Mouse (Mus musculus): ENCODE measurements around the gene Casc1. TPM values are rescaled to one million over a fixed set of nuclear protein-coding genes. Genes with fewer than 3 reads are reported as not detected.
A peak's percentile ranks its signal among the peaks of the same experiment; 100 is the strongest.

Casc1 gene
- polyA plus RNA-seq, 1 experiment from 2014 or later = 0.34 TPM

DNA sequence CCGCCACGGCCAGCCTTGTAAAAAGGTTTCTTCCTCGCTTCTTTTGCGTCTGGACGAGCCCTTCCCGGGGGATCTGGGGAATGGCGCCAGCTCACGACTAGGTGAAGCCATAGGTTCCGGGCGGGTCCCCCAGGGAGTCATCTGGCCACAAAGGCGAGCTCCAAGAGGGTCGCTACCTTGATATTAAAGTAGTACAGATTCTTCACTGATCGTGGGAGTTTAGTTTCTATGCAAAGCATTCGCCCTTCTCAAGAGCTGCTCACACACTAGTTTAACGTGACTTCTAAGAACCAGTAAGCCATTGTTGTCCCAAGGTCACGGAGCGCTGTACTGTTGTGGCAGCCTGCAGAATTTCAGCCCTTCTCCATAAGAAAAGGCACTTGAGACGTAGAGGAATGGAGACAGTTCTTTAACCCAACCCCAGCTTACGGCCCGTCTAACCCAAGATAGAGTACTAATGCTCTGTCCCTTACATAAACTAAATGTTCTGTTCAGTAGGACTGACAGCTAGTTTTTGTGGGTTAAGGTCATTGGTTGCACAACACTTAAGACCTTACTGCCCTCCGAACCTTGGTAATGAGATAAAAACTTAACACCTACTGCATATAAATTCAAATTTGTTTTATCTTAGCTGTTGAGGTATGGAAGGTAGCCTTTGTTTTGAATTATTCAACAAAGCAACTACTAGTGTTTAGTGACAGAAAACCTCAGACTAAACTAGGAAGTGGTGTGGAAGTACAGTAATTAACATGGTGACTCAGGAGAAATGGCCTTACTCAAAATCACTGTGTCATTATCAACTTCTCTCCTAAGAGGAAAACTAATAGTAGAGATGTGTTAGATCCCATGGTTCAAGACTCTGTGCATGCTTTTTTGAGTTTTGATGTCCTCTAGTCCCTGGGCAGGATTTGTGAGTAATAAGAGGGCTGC lies 836 bp upstream of the Casc1 start:
- ATAC-seq (replicated peaks; ENCODE audit: insufficient number of reproducible peaks, low FRiP score, low TSS enrichment) = peak; percentile 18
- Histone ChIP-seq H3K36me3 (ENCODE audit: control insufficient read depth, insufficient read depth, low read length) (no peaks in the 10 kb centered on the region), H3K27me3 (ENCODE audit: control insufficient read depth, insufficient read depth, low read length) (no peaks in the 10 kb centered on the region), H3K4me3 (ENCODE audit: low read depth, low read length) (peak overlapping the region; percentile 79), H3K9me3 (replicated peaks; ENCODE audit: control insufficient read depth, low read length) (no peaks in the 10 kb centered on the region), H3K4me2 (peak overlapping the region; percentile 78), H3K4me1 (ENCODE audit: control insufficient read depth, insufficient read depth, low read length) (peaks cover 8% of the 10 kb centered on the region; the same call in 1 of the 2 replicates), H3K9ac (ENCODE audit: low read depth, low read length) (peak overlapping the region; percentile 96), H3K27ac (ENCODE audit: low read depth, low read length) (peak overlapping the region; percentile 99)
- WGBS (ENCODE audit: insufficient replicate concordance) = 2% methylated on average over 21 of the region's 21 CpGs

DNA sequence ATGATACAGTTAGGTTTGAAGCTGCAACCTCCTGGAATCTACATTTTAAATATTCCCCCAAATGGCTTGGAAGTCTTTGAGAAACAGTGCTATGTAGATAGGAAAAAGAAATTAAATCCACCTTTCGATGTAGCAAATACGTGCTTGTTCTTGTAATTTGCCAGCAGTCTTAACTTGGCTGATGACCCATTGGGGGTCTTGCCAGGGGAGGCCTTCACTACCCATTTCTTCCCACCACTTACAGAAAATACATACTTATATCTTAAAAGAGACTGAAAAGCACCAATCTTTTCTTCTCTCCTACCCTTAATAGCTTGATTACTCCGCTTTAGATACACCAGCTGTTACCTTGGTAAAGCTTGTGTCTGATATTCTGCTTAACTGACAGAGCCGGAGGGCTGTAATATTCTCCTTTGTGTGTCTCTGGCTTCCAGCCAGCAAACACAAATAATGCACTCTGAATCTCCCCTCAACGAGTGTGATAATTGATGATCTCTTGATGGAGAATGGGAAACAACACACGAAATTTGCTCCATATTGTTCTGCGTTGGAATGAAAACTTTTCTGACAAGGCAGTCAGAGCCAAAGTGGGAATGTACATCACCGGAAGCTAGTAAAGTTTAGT lies 637 bp downstream of the Casc1 start:
- peak overlapping the region; percentile 29; the same call in 1 of the 2 replicates for H3K27ac ChIP-seq (ENCODE audit: low read depth, low read length)

DNA sequence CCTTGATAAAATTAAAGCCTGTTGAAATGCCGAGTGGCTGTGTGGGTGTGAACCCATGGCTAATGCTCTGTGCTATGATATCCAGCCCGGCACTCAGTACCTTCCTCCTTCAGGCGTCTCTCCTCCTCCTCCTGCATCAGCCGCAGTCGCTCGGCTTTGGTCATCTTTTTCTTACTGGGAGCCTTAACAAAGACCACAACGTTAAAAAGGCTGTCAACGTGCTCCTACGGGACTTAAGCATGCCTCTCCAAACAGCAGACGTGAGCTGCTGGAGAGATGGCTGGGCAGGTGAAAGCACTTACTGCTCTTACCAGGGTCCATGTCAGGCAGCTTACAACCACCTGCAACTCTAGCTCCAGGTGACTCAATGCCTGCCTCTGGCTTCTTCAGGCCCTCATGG lies 5.7 kb downstream of the Casc1 start:
- Histone ChIP-seq H3K27ac (ENCODE audit: low read depth, low read length) (no peak overlapping the region), H3K9ac (ENCODE audit: low read depth, low read length) (no peak overlapping the region), H3K27me3 (ENCODE audit: control insufficient read depth, insufficient read depth, low read length) (no peaks in the 10 kb centered on the region), H3K4me3 (ENCODE audit: low read depth, low read length) (no peak overlapping the region), H3K4me1 (ENCODE audit: control insufficient read depth, insufficient read depth, low read length) (peaks cover 2% of the 10 kb centered on the region; the same call in 1 of the 2 replicates), H3K9me3 (replicated peaks; ENCODE audit: control insufficient read depth, low read length) (no peaks in the 10 kb centered on the region), H3K36me3 (ENCODE audit: control insufficient read depth, insufficient read depth, low read length) (no peaks in the 10 kb centered on the region), H3K4me2 (no peak overlapping the region)
- WGBS (ENCODE audit: insufficient replicate concordance) = 62% methylated on average over 10 of the region's 10 CpGs
- ATAC-seq (replicated peaks; ENCODE audit: insufficient number of reproducible peaks, low FRiP score, low TSS enrichment) = no peak

More for the DNA sequence above, 637 bp downstream of the Casc1 start:
- Histone ChIP-seq H3K4me2 (peak overlapping the region; percentile 80), H3K4me3 (ENCODE audit: low read depth, low read length) (peak overlapping the region; percentile 41), H3K9me3 (replicated peaks; ENCODE audit: control insufficient read depth, low read length) (no peaks in the 10 kb centered on the region), H3K27me3 (ENCODE audit: control insufficient read depth, insufficient read depth, low read length) (no peaks in the 10 kb centered on the region), H3K36me3 (ENCODE audit: control insufficient read depth, insufficient read depth, low read length) (no peaks in the 10 kb centered on the region), H3K4me1 (ENCODE audit: control insufficient read depth, insufficient read depth, low read length) (peaks cover 8% of the 10 kb centered on the region; the same call in 1 of the 2 replicates), H3K9ac (ENCODE audit: low read depth, low read length) (peak overlapping the region; percentile 56; the same call in 1 of the 2 replicates)
- 38% methylated on average over 8 of the region's 8 CpGs for WGBS (ENCODE audit: insufficient replicate concordance)
- ATAC-seq (replicated peaks; ENCODE audit: insufficient number of reproducible peaks, low FRiP score, low TSS enrichment) = no peak

DNA sequence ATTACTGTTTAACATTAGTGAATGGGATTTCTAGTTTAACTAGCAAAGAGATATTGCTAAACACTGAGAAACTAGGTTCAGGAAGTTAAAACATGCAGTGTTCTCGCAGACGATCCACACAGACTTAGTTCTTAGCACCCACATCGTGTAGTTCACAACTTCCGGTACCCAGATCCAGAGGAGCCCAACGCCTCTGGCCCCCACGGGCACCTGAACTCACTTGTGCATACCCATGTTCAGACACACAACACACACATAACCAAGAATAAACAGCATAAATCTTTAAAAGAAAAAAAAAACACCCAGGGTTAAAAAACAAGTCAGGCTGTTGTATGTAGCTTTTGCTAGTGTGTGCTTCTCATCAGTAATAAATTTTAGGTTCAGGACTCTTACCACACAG lies 6.4 kb downstream of the Casc1 start:
- no peaks in the 10 kb centered on the region for H3K27me3 ChIP-seq (ENCODE audit: control insufficient read depth, insufficient read depth, low read length)
- 86% methylated on average over 6 of the region's 6 CpGs for WGBS (ENCODE audit: insufficient replicate concordance)
- no peak overlapping the region for H3K4me3 ChIP-seq (ENCODE audit: low read depth, low read length)
- no peaks in the 10 kb centered on the region for H3K4me1 ChIP-seq (ENCODE audit: control insufficient read depth, insufficient read depth, low read length)
- H3K27ac ChIP-seq (ENCODE audit: low read depth, low read length) = no peak overlapping the region
- H3K36me3 ChIP-seq (ENCODE audit: control insufficient read depth, insufficient read depth, low read length) = no peaks in the 10 kb centered on the region
- H3K4me2 ChIP-seq = no peak overlapping the region
- no peak for ATAC-seq (replicated peaks; ENCODE audit: insufficient number of reproducible peaks, low FRiP score, low TSS enrichment)
- no peak overlapping the region for H3K9ac ChIP-seq (ENCODE audit: low read depth, low read length)
- H3K9me3 ChIP-seq (replicated peaks; ENCODE audit: control insufficient read depth, low read length) = no peaks in the 10 kb centered on the region

DNA sequence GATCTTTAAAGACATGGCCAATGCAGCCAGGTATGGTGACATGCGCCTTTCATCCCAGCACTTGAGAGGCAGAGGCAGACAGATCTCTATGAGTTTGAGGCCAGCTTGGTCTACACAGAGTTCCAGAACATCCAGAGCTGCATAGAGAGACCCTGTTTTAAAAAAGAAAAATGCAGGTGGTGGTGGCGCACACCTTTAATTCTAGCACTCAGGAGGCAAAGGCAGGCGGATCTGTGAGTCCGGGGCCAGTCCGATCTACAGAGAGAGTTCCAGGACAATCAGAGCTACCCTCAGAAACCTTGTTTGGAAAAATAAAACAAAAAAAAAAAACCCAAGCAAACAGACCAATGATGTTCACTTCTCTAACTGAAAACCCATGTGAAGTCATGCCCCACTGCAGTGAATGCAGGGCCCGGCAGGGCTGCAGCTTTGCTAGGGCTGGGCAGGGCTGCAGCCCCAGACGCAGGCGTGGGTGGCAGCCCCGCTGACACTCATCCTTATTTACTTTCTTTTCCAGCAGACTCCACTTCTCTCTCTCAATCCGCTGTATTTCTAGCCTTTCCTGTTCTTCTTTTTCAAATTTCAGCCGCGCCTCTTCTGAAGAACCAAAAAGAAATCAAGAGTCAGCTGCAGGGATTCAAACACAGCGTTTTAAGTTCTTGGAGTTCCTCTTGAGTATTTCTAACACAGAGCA lies 8.2 kb downstream of the Casc1 start:
- no peaks in the 10 kb centered on the region for H3K27me3 ChIP-seq (ENCODE audit: control insufficient read depth, insufficient read depth, low read length)
- 74% methylated on average over 13 of the region's 13 CpGs for WGBS (ENCODE audit: insufficient replicate concordance)
- ATAC-seq (replicated peaks; ENCODE audit: insufficient number of reproducible peaks, low FRiP score, low TSS enrichment) = no peak
- no peaks in the 10 kb centered on the region for H3K4me1 ChIP-seq (ENCODE audit: control insufficient read depth, insufficient read depth, low read length)
- H3K9me3 ChIP-seq (replicated peaks; ENCODE audit: control insufficient read depth, low read length) = no peaks in the 10 kb centered on the region
- H3K9ac ChIP-seq (ENCODE audit: low read depth, low read length) = no peak overlapping the region
- no peaks in the 10 kb centered on the region for H3K36me3 ChIP-seq (ENCODE audit: control insufficient read depth, insufficient read depth, low read length)
- no peak overlapping the region for H3K4me3 ChIP-seq (ENCODE audit: low read depth, low read length)
- H3K4me2 ChIP-seq = no peak overlapping the region
- no peak overlapping the region for H3K27ac ChIP-seq (ENCODE audit: low read depth, low read length)

DNA sequence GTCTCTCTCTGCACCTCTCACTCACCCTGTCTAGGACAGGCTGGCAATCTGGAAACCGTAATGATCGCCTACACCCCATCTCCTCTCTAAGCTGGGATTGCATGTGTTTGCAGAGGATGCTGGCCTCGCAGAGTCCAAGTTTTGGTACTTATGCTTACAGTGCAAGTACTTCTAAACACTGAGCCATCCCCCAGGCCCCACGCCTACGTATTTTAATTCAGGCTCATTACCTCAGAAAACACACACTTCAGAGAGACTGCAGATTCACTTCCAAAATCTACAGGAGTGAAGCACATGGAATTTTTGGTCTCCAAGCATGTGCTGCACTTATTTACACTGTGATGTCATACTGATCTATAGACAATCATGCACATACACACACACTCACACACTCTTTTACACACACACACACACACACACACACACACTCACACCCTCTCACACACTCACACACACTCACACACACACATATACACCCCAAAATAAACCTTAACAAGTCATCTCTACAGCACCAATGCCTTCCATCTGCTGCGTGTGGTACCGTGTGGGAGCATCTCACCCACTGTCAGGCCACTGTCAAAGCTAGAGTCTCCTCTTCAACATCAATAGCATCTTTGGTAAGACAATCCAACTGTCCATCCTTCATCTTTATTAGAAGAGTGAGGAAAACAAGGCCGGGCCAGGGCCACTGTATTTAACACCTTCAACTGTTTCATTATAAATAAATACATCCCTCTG lies 12.7 kb downstream of the Casc1 start:
- no peak for ATAC-seq (replicated peaks; ENCODE audit: insufficient number of reproducible peaks, low FRiP score, low TSS enrichment)
- Histone ChIP-seq H3K9ac (ENCODE audit: low read depth, low read length) (no peak overlapping the region), H3K4me2 (no peak overlapping the region), H3K4me1 (ENCODE audit: control insufficient read depth, insufficient read depth, low read length) (no peaks in the 10 kb centered on the region), H3K4me3 (ENCODE audit: low read depth, low read length) (no peak overlapping the region), H3K27ac (ENCODE audit: low read depth, low read length) (no peak overlapping the region), H3K36me3 (ENCODE audit: control insufficient read depth, insufficient read depth, low read length) (no peaks in the 10 kb centered on the region), H3K9me3 (replicated peaks; ENCODE audit: control insufficient read depth, low read length) (no peaks in the 10 kb centered on the region), H3K27me3 (ENCODE audit: control insufficient read depth, insufficient read depth, low read length) (no peaks in the 10 kb centered on the region)
- 86% methylated on average over 8 of the region's 8 CpGs for WGBS (ENCODE audit: insufficient replicate concordance)

DNA sequence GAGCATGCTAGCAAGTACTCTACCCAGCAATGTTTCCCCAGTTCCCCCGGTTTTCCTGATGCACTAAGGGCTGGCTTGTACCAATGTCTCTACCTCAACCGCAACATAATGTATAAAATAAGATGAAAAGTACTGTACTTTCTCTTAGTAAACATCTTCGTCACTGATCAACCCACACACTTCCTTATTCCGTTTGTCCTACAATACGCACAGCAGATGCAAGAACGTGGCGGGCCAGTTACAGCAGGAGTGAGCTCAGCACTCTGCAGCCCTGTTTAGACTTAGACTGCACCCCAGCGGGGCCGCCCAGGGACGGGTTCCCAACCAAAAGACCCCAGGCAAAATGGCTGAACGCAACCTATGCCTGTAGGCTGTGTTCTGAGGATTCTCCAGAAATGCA lies 17.4 kb downstream of the Casc1 start:
- no peak overlapping the region for H3K27ac ChIP-seq (ENCODE audit: low read depth, low read length)
- H3K4me3 ChIP-seq (ENCODE audit: low read depth, low read length) = no peak overlapping the region
- H3K4me2 ChIP-seq = no peak overlapping the region
- ATAC-seq (replicated peaks; ENCODE audit: insufficient number of reproducible peaks, low FRiP score, low TSS enrichment) = no peak
- no peaks in the 10 kb centered on the region for H3K4me1 ChIP-seq (ENCODE audit: control insufficient read depth, insufficient read depth, low read length)
- H3K36me3 ChIP-seq (ENCODE audit: control insufficient read depth, insufficient read depth, low read length) = no peaks in the 10 kb centered on the region
- H3K27me3 ChIP-seq (ENCODE audit: control insufficient read depth, insufficient read depth, low read length) = no peaks in the 10 kb centered on the region
- H3K9me3 ChIP-seq (replicated peaks; ENCODE audit: control insufficient read depth, low read length) = no peaks in the 10 kb centered on the region
- H3K9ac ChIP-seq (ENCODE audit: low read depth, low read length) = no peak overlapping the region
- WGBS (ENCODE audit: insufficient replicate concordance) = 76% methylated on average over 11 of the region's 11 CpGs

DNA sequence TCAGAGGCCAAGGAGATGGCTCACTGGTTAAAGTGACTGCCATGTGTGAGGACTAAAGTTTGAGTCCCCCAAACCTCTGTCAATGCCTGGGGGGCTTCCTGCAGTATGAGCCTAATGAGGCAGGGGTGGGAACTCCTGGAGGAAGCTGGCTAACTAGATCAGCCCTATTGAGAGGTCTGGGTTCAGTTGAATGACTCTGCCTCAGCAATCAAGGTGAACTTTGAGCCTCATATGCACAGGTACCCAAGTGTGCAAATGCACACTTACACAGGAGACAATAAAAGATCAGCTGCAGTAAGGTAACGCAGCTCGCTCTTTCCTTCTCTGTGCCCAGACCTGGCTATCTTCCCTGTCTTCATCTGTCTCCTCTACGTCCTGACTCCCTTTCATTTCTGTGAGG lies 17.8 kb downstream of the Casc1 start:
- Histone ChIP-seq H3K9me3 (replicated peaks; ENCODE audit: control insufficient read depth, low read length) (no peaks in the 10 kb centered on the region), H3K9ac (ENCODE audit: low read depth, low read length) (no peak overlapping the region), H3K27ac (ENCODE audit: low read depth, low read length) (no peak overlapping the region), H3K36me3 (ENCODE audit: control insufficient read depth, insufficient read depth, low read length) (no peaks in the 10 kb centered on the region), H3K4me2 (no peak overlapping the region), H3K27me3 (ENCODE audit: control insufficient read depth, insufficient read depth, low read length) (no peaks in the 10 kb centered on the region), H3K4me3 (ENCODE audit: low read depth, low read length) (no peak overlapping the region), H3K4me1 (ENCODE audit: control insufficient read depth, insufficient read depth, low read length) (no peaks in the 10 kb centered on the region)
- no peak for ATAC-seq (replicated peaks; ENCODE audit: insufficient number of reproducible peaks, low FRiP score, low TSS enrichment)
- 70% methylated on average over 3 of the region's 3 CpGs for WGBS (ENCODE audit: insufficient replicate concordance)

All from heart, embryonic 11.5 days (tissue).